ENCODE assay signal across 8 mouse cellular contexts in genomic region chr2:180271804-180272395, GRCm38 (mm10). TPM values are rescaled to one million over a fixed set of nuclear protein-coding genes. Genes with fewer than 3 reads are reported as not detected.
DNase-seq lines count a peak whose midpoint lies in the region; ATAC-seq and TF ChIP-seq lines count a peak whose summit lies in the region.

No protein-coding gene starts in this region.

- no peak for TF ChIP-seq CTCF in layer of hippocampus, adult 2 months (conservative IDR thresholded peaks at IDR 0.05)
- no peak for TF ChIP-seq CTCF in intestine, postnatal 0 days (IDR thresholded peaks at IDR 0.05; ENCODE audit: low read depth)

- H3K4me2 ChIP-seq in forebrain, embryonic 11.5 days (ENCODE audit: low read depth, low read length, severe bottlenecking), result peak overlapping the region; percentile 94
- H3K4me2 ChIP-seq in intestine, postnatal 0 days (replicated peaks; ENCODE audit: low read depth), result peak overlapping the region; percentile 97
- H3K4me2 ChIP-seq in neural tube, embryonic 14.5 days (ENCODE audit: low read depth, low read length), result peak overlapping the region; percentile 79

- no peak for DNase-seq in layer of hippocampus, adult 2 months (ENCODE audit: low spot score in 2 of 2)
- DNase-seq in layer of hippocampus, adult 11-12 months (ENCODE audit: low spot score), result no peak
- no peak for DNase-seq in forebrain, embryonic 11.5 days (ENCODE audit: low spot score)
- DNase-seq in B cell, adult 2 months, result no peak
- no peak for DNase-seq in ovary, postnatal 14 days (ENCODE audit: low spot score)
- no peak for DNase-seq in retina, postnatal 1 day

- no peaks in the 10 kb centered on the region for H3K36me3 ChIP-seq in forebrain, embryonic 11.5 days (ENCODE audit: control insufficient read depth, insufficient read depth, low read length)
- H3K36me3 ChIP-seq in intestine, postnatal 0 days (ENCODE audit: control insufficient read depth, insufficient read depth), result peaks cover 24% of the 10 kb centered on the region
- H3K36me3 ChIP-seq in neural tube, embryonic 14.5 days (ENCODE audit: control insufficient read depth, insufficient read depth, low read length), result no peaks in the 10 kb centered on the region

- H3K9ac ChIP-seq in forebrain, embryonic 11.5 days (ENCODE audit: low read length), result peak overlapping the region; percentile 16; the same call in 1 of the 2 replicates
- 0 out of 2 replicates have a peak overlapping the region, but pooled peaks have one; percentile 83 for H3K9ac ChIP-seq in intestine, postnatal 0 days (ENCODE audit: low read depth, low read length)
- H3K9ac ChIP-seq in neural tube, embryonic 14.5 days (replicated peaks; ENCODE audit: low read depth, low read length), result peak overlapping the region; percentile 91

- H3K4me3 ChIP-seq in layer of hippocampus, adult 2 months, result peak overlapping the region; percentile 86
- peak overlapping the region; percentile 84 for H3K4me3 ChIP-seq in forebrain, embryonic 11.5 days (ENCODE audit: low read depth, low read length)
- peak overlapping the region; percentile 77; the same call in 1 of the 2 replicates for H3K4me3 ChIP-seq in intestine, postnatal 0 days (ENCODE audit: low read depth, low read length)
- H3K4me3 ChIP-seq in neural tube, embryonic 14.5 days (ENCODE audit: low read depth, low read length), result peak overlapping the region; percentile 82; the same call in 1 of the 2 replicates

- no peak for ATAC-seq in forebrain, embryonic 11.5 days (replicated peaks; ENCODE audit: low FRiP score)
- ATAC-seq in intestine, postnatal 0 days, result no peak
- no peak for ATAC-seq in neural tube, embryonic 14.5 days (ENCODE audit: low read depth)

- 76% methylated on average over 5 of the region's 5 CpGs for WGBS in forebrain, embryonic 11.5 days
- WGBS in intestine, postnatal 0 days, result 59% methylated on average over 5 of the region's 5 CpGs
- 77% methylated on average over 5 of the region's 5 CpGs for WGBS in neural tube, embryonic 14.5 days

- peak overlapping the region; percentile 83; the same call in 1 of the 2 replicates for H3K27ac ChIP-seq in layer of hippocampus, adult 2 months
- H3K27ac ChIP-seq in forebrain, embryonic 11.5 days (ENCODE audit: low read depth, low read length), result no peak overlapping the region
- H3K27ac ChIP-seq in intestine, postnatal 0 days (ENCODE audit: low read depth, low read length), result no peak overlapping the region
- no peak overlapping the region for H3K27ac ChIP-seq in neural tube, embryonic 14.5 days (ENCODE audit: low read depth, low read length)

- H3K4me1 ChIP-seq in forebrain, embryonic 11.5 days (replicated peaks; ENCODE audit: control insufficient read depth, insufficient read depth, low read length), result peaks cover 7% of the 10 kb centered on the region
- 0 out of 2 replicates have a peak, but pooled peaks cover 6% of the 10 kb centered on the region for H3K4me1 ChIP-seq in intestine, postnatal 0 days (replicated peaks; ENCODE audit: control insufficient read depth, insufficient read depth, low read length)
- H3K4me1 ChIP-seq in neural tube, embryonic 14.5 days (ENCODE audit: control insufficient read depth, insufficient read depth, low read length), result peaks cover 11% of the 10 kb centered on the region

- H3K9me3 ChIP-seq in forebrain, embryonic 11.5 days (ENCODE audit: control insufficient read depth, low read length), result no peaks in the 10 kb centered on the region
- H3K9me3 ChIP-seq in intestine, postnatal 0 days (ENCODE audit: control insufficient read depth), result no peaks in the 10 kb centered on the region
- H3K9me3 ChIP-seq in neural tube, embryonic 14.5 days (ENCODE audit: control insufficient read depth, low read length), result no peaks in the 10 kb centered on the region

- H3K27me3 ChIP-seq in forebrain, embryonic 11.5 days (ENCODE audit: control insufficient read depth, insufficient read depth, low read length), result peaks cover 2% of the 10 kb centered on the region; the same call in 1 of the 2 replicates
- H3K27me3 ChIP-seq in intestine, postnatal 0 days (replicated peaks; ENCODE audit: control insufficient read depth, insufficient read depth, low read length), result no peaks in the 10 kb centered on the region
- H3K27me3 ChIP-seq in neural tube, embryonic 14.5 days (ENCODE audit: control insufficient read depth, insufficient read depth, low read length), result no peaks in the 10 kb centered on the region

RNA-seq across cellular contexts. Expression of gene Cables2, which starts 1.4 kb away (rescaled TPM):
- 10 to 100 TPM; 31.6 to 37.5 TPM for total RNA-seq in layer of hippocampus, adult 2 months (2021)
- 16.8 and 18.7 TPM in 2 replicates for polyA plus RNA-seq in forebrain, embryonic 11.5 days (2014; fragmentation: Nextera tagmentation; extraction: Ambion mirVana)
- polyA plus RNA-seq in intestine, postnatal 0 days (2015; fragmentation: Nextera tagmentation; extraction: Ambion mirVana), result 8.2 and 8.4 TPM in 2 replicates
- 32.9 and 33.3 TPM in 2 replicates for polyA plus RNA-seq in neural tube, embryonic 14.5 days (2014; fragmentation: Nextera tagmentation; extraction: Ambion mirVana)

RNA-seq across cellular contexts. Expression of gene Rps21, which starts 14.7 kb away (rescaled TPM):
- 100 to 1,000 TPM; 713 to 738 TPM for total RNA-seq in layer of hippocampus, adult 2 months (2021)
- polyA plus RNA-seq in forebrain, embryonic 11.5 days (2014; fragmentation: Nextera tagmentation; extraction: Ambion mirVana), result 423 and 468 TPM in 2 replicates
- polyA plus RNA-seq in intestine, postnatal 0 days (2015; fragmentation: Nextera tagmentation; extraction: Ambion mirVana), result 442 and 454 TPM in 2 replicates
- polyA plus RNA-seq in neural tube, embryonic 14.5 days (2014; fragmentation: Nextera tagmentation; extraction: Ambion mirVana), result 398 and 421 TPM in 2 replicates

RNA-seq across cellular contexts. Expression of gene Rbbp8nl, which starts 17.8 kb away (rescaled TPM):
- total RNA-seq in layer of hippocampus, adult 2 months (2021), result not detected
- 0.08 TPM in 1 of 2 replicates, not detected in the other for polyA plus RNA-seq in forebrain, embryonic 11.5 days (2014; fragmentation: Nextera tagmentation; extraction: Ambion mirVana)
- 0.18 and 0.25 TPM in 2 replicates for polyA plus RNA-seq in intestine, postnatal 0 days (2015; fragmentation: Nextera tagmentation; extraction: Ambion mirVana)
- polyA plus RNA-seq in neural tube, embryonic 14.5 days (2014; fragmentation: Nextera tagmentation; extraction: Ambion mirVana), result not detected in 2 replicates

RNA-seq across cellular contexts. Expression of gene Lama5, which starts 46.2 kb away (rescaled TPM):
- total RNA-seq in layer of hippocampus, adult 2 months (2021), result 1 to 10 TPM; 6.9 to 8.9 TPM
- polyA plus RNA-seq in forebrain, embryonic 11.5 days (2014; fragmentation: Nextera tagmentation; extraction: Ambion mirVana), result 5.9 and 7.8 TPM in 2 replicates
- 19.8 and 23.5 TPM in 2 replicates for polyA plus RNA-seq in intestine, postnatal 0 days (2015; fragmentation: Nextera tagmentation; extraction: Ambion mirVana)
- 1.2 and 2.0 TPM in 2 replicates for polyA plus RNA-seq in neural tube, embryonic 14.5 days (2014; fragmentation: Nextera tagmentation; extraction: Ambion mirVana)

Comparison
In these comparisons a context has a peak if more than half of its experiments do, and no peak if none do; other contexts are left out.
1. H3K9ac ChIP-seq: peak in every context shown above with its lines; median percentile 91 in neural tube, embryonic 14.5 days; 83 in intestine, postnatal 0 days; 16 in forebrain, embryonic 11.5 days.